Mouse (Mus musculus) limb, embryonic 13.5 days (tissue): Measurements from ENCODE around the gene Hist2h2ab. TPM values are rescaled to one million over a fixed set of nuclear protein-coding genes. Genes with fewer than 3 reads are reported as not detected.
"Not testable (repeated sequence)": the region's sequence is repeated elsewhere in the genome, so short reads cannot be mapped to it uniquely, and the experiment has no call there.

ENCODE experiments used
- ATAC-seq: fragments of 200-750 bp; cut with Nextera tagmentation; 2 replicates; pipeline ENCODE4 v1.8.0; 2017; ENCODE audit warnings: low read depth, moderate number of reproducible peaks, moderate TSS enrichment; ENCODE audit not compliant: low FRiP score
- H3K27ac ChIP-seq: fragments of 300-500 bp; sonication (generic); 2 replicates; pipeline ENCODE4 v1.5.1; 2015; ENCODE audit warnings: inconsistent platforms, mild to moderate bottlenecking, moderate library complexity
- H3K27me3 ChIP-seq: fragments of 300-500 bp; sonication (generic); 2 replicates; pipeline ENCODE4 v1.6.1; 2015; ENCODE audit warnings: mild to moderate bottlenecking, inconsistent platforms
- H3K36me3 ChIP-seq: fragments of 300-500 bp; sonication (generic); 2 replicates; pipeline ENCODE4 v1.6.1; 2015; ENCODE audit warnings: inconsistent platforms, mild to moderate bottlenecking, moderate library complexity
- H3K4me1 ChIP-seq: fragments of 300-500 bp; sonication (generic); 2 replicates; pipeline ENCODE4 v1.6.1; 2015; ENCODE audit warnings: inconsistent platforms
- H3K4me2 ChIP-seq: fragments of 300-500 bp; sonication (generic); replicated peaks from 2 replicates; pipeline ENCODE4 v1.6.1; 2015; ENCODE audit warnings: inconsistent platforms, mild to moderate bottlenecking, moderate library complexity
- H3K4me3 ChIP-seq: fragments of 300-500 bp; sonication (generic); 2 replicates; pipeline ENCODE4 v1.5.1; 2015; ENCODE audit warnings: moderate library complexity, mild to moderate bottlenecking, inconsistent platforms
- H3K9ac ChIP-seq: fragments of 300-500 bp; sonication (generic); 2 replicates; pipeline ENCODE4 v1.6.1; 2015; ENCODE audit warnings: mild to moderate bottlenecking, inconsistent platforms
- H3K9me3 ChIP-seq: fragments of 300-500 bp; sonication (generic); 2 replicates; pipeline ENCODE4 v1.6.1; 2016; ENCODE audit warnings: inconsistent platforms
- WGBS: fragments of 180-500 bp; shearing (Covaris S2); methylation state at CpG from one replicate; pipeline ENCODE4 v1.1.7; 2015; 5-methylcytosine and 5-hydroxymethylcytosine counted together
- polyA plus RNA-seq: library from polyadenylated mRNA; unstranded; fragments of >200 nt; fragmentation: Nextera tagmentation; extraction: Ambion mirVana; gene quantifications from 2 replicates; pipeline ENCODE4 v1.2.1, GENCODE M21; 2015

The Hist2h2ab gene
- polyA plus RNA-seq, 1 experiment from 2014 or later: not detected

- Histone ChIP-seq H3K27me3 (no peaks in the 10 kb centered on the region), H3K36me3 (peaks cover 5% of the 10 kb centered on the region), H3K4me3 (no peak overlapping the region), H3K4me1 (peaks cover 14% of the 10 kb centered on the region), H3K9ac (no peak overlapping the region), H3K4me2 (no peak overlapping the region), H3K27ac (no peak overlapping the region), H3K9me3 (0 out of 2 replicates have a peak, but pooled peaks cover 5% of the 10 kb centered on the region)
- no peak for ATAC-seq
- 42% methylated on average over 2 of the region's 2 CpGs for WGBS
Observed at GRCm38 (mm10) chr3:96199731-96200130, 19.9 kb upstream of the Hist2h2ab start.

GRCm38 (mm10) chr3:96207819-96208218, 11.8 kb upstream of the Hist2h2ab start:
- Histone ChIP-seq H3K27me3 (peaks cover 3% of the 10 kb centered on the region; the same call in 1 of the 2 replicates), H3K27ac (no peak overlapping the region), H3K4me2 (no peak overlapping the region), H3K4me3 (no peak overlapping the region), H3K9ac (no peak overlapping the region), H3K9me3 (no peaks in the 10 kb centered on the region), H3K36me3 (no peaks in the 10 kb centered on the region), H3K4me1 (no peaks in the 10 kb centered on the region)
- WGBS: 87% methylated on average over 3 of the region's 3 CpGs
- no peak for ATAC-seq

DNA sequence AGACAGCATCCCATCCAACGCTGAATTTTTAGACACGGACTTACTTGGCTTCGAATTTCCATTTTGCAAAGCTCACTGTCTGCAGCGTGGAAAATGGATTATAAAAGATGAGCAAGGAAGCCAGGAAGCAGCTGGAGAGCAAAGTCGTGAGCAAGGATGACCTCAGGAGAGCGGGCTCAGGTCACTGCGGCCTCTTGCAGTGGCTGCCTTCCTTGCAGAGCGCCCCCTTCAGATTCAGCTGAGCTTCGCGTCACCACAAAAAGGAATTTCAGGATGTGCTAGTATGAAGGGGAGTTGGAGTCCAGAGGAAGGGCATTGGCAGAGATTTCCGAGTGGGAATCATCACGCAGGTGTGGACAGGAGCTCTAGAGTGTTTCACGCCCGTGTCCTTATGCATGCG, 10.4 kb upstream of the Hist2h2ab start:
- no peak for ATAC-seq
- 27% methylated on average over 15 of the region's 15 CpGs for WGBS
- H3K36me3 ChIP-seq: no peaks in the 10 kb centered on the region
- no peak overlapping the region for H3K4me3 ChIP-seq
- no peaks in the 10 kb centered on the region for H3K9me3 ChIP-seq
- no peaks in the 10 kb centered on the region for H3K4me1 ChIP-seq
- H3K4me2 ChIP-seq: no peak overlapping the region
- H3K27ac ChIP-seq: no peak overlapping the region
- 0 out of 2 replicates have a peak overlapping the region, but pooled peaks have one; percentile 8 for H3K9ac ChIP-seq
- peaks cover 3% of the 10 kb centered on the region; the same call in 1 of the 2 replicates for H3K27me3 ChIP-seq

GRCm38 (mm10) chr3:96219191-96219641, 449 bp upstream of the Hist2h2ab start:
- WGBS: under 1% methylated on average over 12 of the region's 12 CpGs
- Histone ChIP-seq H3K4me1 (peaks cover 27% of the 10 kb centered on the region), H3K9ac (peak overlapping the region; percentile 72), H3K9me3 (no peaks in the 10 kb centered on the region), H3K4me2 (peak overlapping the region; percentile 79), H3K27me3 (no peaks in the 10 kb centered on the region), H3K36me3 (no peaks in the 10 kb centered on the region), H3K4me3 (peak overlapping the region; percentile 63), H3K27ac (peak overlapping the region; percentile 99)
- ATAC-seq: peak; percentile 13; the same call in 1 of the 2 replicates

GRCm38 (mm10) chr3:96220131-96220764, 583 bp downstream of the Hist2h2ab start:
- H3K9ac ChIP-seq: peak overlapping the region; percentile 92
- not testable (repeated sequence) for H3K9me3 ChIP-seq, H3K27me3 ChIP-seq, H3K36me3 ChIP-seq, ATAC-seq
- peak overlapping the region; percentile 79 for H3K4me2 ChIP-seq
- H3K27ac ChIP-seq: peak overlapping the region; percentile 99
- H3K4me1 ChIP-seq: peaks cover 27% of the 10 kb centered on the region
- WGBS: under 1% methylated on average over 31 of the region's 47 CpGs
- peak overlapping the region; percentile 63 for H3K4me3 ChIP-seq

DNA sequence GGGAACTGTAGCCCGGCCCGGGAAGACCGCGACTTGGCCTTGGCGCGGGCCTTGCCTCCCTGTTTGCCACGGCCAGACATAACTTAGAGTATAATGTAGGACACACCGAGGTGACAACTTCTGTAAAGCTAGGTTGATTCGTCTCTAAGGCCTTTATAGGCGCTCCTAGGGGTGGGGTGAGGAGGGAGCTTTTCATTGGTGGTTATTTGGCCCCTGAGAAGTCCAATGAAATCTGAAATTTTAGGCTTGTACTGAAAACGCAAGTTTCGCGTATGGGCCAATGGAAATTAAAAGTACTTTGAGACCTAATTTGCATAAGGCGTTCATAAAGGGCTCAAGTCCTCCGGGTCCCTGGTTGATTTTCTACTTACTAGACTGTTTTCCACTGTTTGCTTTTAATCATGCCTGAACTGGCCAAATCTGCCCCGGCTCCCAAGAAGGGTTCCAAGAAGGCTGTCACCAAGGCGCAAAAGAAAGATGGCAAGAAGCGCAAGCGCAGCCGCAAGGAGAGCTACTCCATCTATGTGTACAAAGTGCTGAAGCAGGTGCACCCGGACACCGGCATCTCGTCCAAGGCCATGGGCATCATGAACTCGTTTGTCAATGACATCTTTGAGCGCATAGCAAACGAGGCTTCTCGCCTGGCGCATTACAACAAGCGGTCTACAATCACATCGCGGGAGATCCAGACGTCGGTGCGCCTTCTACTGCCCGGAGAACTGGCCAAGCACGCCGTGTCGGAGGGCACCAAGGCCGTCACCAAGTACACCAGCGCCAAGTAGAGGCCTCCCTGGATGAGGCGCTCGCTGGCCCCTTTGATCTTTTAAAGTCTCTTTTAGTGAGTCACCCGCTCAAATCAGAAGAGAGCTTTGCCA, 1.3 kb downstream of the Hist2h2ab start, which contains the start of the genes Hist2h2ac and Hist2h2be:
Hist2h2ac (minus strand) TSS at position 116 of the 875 bp plus-strand sequence.
Hist2h2be (plus strand) TSS at position 355 of the 875 bp plus-strand sequence.
- Histone ChIP-seq H3K27ac (peak within 1 kb of the TSS; percentile 99), H3K27me3 (no peaks in the 10 kb centered on the region), H3K4me2 (peak within 1 kb of the TSS; percentile 79), H3K9me3 (no peaks in the 10 kb centered on the region), H3K9ac (peak within 1 kb of the TSS; percentile 92), H3K4me3 (peak within 1 kb of the TSS; percentile 63), H3K4me1 (peaks cover 28% of the 10 kb centered on the region), H3K36me3 (no peaks in the 10 kb centered on the region)
- under 1% methylated on average over 43 of the region's 43 CpGs for whole genome bisulfite sequencing
- ATAC-seq: peak; percentile 90

GRCm38 (mm10) chr3:96221640-96222038, 2.0 kb downstream of the Hist2h2ab start:
- no peaks in the 10 kb centered on the region for H3K27me3 ChIP-seq
- ATAC-seq: no peak

DNA sequence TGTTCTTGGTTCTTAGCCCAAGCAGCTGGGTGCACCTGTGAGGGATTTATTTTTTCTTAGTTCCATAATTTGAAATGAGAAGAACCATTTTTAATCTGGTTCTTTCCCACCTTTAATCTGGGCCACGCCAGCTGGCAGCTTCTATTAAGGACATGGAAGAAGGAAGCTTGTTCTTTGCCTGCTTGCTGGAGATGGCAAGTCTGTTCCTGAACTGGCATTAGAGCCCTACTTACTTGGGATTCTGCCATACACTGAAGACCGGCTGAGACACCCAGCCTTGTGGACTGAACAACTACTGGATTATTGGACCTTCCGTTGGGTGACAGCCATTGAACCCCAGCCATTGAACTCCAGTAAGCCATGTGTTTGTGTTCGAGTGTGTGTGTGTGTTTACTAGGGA, 3.1 kb downstream of the Hist2h2ab start:
- H3K9me3 ChIP-seq: no peaks in the 10 kb centered on the region
- no peaks in the 10 kb centered on the region for H3K36me3 ChIP-seq
- H3K4me2 ChIP-seq: peak overlapping the region; percentile 79
- 91% methylated on average over 4 of the region's 4 CpGs for WGBS
- no peaks in the 10 kb centered on the region for H3K27me3 ChIP-seq
- no peak overlapping the region; the same call in 1 of the 2 replicates for H3K27ac ChIP-seq
- no peak for ATAC-seq
- no peak overlapping the region for H3K9ac ChIP-seq
- H3K4me1 ChIP-seq: peaks cover 36% of the 10 kb centered on the region
- H3K4me3 ChIP-seq: no peak overlapping the region

More at GRCm38 (mm10) chr3:96221640-96222038, 2.0 kb downstream of the Hist2h2ab start:
- peak overlapping the region; percentile 99 for H3K27ac ChIP-seq
- no peaks in the 10 kb centered on the region for H3K9me3 ChIP-seq
- H3K4me2 ChIP-seq: peak overlapping the region; percentile 79
- peaks cover 32% of the 10 kb centered on the region for H3K4me1 ChIP-seq
- H3K9ac ChIP-seq: peak overlapping the region; percentile 92
- 24% methylated on average over 9 of the region's 9 CpGs for WGBS
- peak overlapping the region; percentile 63 for H3K4me3 ChIP-seq
- no peaks in the 10 kb centered on the region for H3K36me3 ChIP-seq

DNA sequence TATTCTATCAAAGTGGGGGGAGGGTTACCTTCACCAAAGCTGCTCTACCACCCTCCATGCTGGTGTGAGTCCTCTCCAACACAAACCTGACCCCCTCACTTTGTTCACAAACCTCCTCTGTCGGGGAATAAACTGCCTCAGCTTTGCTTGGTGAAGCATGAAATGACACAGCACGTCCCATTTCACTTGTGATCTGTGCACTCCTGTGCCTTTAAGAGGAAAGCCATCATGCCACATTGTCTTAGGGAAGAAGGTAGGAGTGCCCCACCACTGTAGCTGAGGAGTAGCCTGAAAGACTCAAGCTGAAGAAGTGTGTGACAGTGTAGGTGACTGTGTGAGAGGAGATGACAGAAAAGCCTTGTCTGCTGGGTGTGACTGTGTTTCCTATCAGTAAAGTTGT, 5.8 kb downstream of the Hist2h2ab start:
- Histone ChIP-seq H3K9ac (no peak overlapping the region), H3K4me2 (no peak overlapping the region), H3K9me3 (no peaks in the 10 kb centered on the region), H3K36me3 (no peaks in the 10 kb centered on the region), H3K27ac (no peak overlapping the region), H3K4me1 (peaks cover 29% of the 10 kb centered on the region), H3K27me3 (no peaks in the 10 kb centered on the region), H3K4me3 (no peak overlapping the region)
- WGBS: 62% methylated on average over 2 of the region's 2 CpGs
- no peak for ATAC-seq

- no peak overlapping the region for H3K27ac ChIP-seq
- 68% methylated on average over 8 of the region's 8 CpGs for WGBS
- H3K9ac ChIP-seq: peak overlapping the region; percentile 43
- no peaks in the 10 kb centered on the region for H3K9me3 ChIP-seq
- no peaks in the 10 kb centered on the region for H3K36me3 ChIP-seq
- H3K27me3 ChIP-seq: no peaks in the 10 kb centered on the region
- no peak for ATAC-seq
- H3K4me3 ChIP-seq: no peak overlapping the region
- peaks cover 24% of the 10 kb centered on the region for H3K4me1 ChIP-seq
- no peak overlapping the region for H3K4me2 ChIP-seq
Observed at GRCm38 (mm10) chr3:96226695-96227648, 7.3 kb downstream of the Hist2h2ab start.

GRCm38 (mm10) chr3:96228828-96229227, 9.2 kb downstream of the Hist2h2ab start:
- Histone ChIP-seq H3K4me2 (no peak overlapping the region), H3K27ac (no peak overlapping the region), H3K4me1 (peaks cover 9% of the 10 kb centered on the region; the same call in 1 of the 2 replicates), H3K9me3 (no peaks in the 10 kb centered on the region), H3K27me3 (no peaks in the 10 kb centered on the region), H3K4me3 (no peak overlapping the region), H3K36me3 (no peaks in the 10 kb centered on the region), H3K9ac (no peak overlapping the region)
- ATAC-seq: no peak
- WGBS: 60% methylated on average over 2 of the region's 2 CpGs
